Mouse (Mus musculus) ES-E14 (cell line): ENCODE results near the gene Klhl18.

Experiments
- MAFK ChIP-seq: IDR thresholded peaks from 2 replicates; pipeline ENCODE4 v1.6.1; 2014; ENCODE audit warnings: mild to moderate bottlenecking, low read depth, low read length, inconsistent platforms; ENCODE audit not compliant: insufficient read depth
- ZC3H11A ChIP-seq: IDR thresholded peaks from 2 replicates; pipeline ENCODE4 v1.6.1; 2012; ENCODE audit warnings: low read depth, mild to moderate bottlenecking, inconsistent platforms, low read length, borderline replicate concordance
- ZNF384 ChIP-seq: IDR thresholded peaks from 2 replicates; pipeline ENCODE4 v1.6.1; 2012; ENCODE audit warnings: low read depth, low read length, inconsistent platforms

DNA sequence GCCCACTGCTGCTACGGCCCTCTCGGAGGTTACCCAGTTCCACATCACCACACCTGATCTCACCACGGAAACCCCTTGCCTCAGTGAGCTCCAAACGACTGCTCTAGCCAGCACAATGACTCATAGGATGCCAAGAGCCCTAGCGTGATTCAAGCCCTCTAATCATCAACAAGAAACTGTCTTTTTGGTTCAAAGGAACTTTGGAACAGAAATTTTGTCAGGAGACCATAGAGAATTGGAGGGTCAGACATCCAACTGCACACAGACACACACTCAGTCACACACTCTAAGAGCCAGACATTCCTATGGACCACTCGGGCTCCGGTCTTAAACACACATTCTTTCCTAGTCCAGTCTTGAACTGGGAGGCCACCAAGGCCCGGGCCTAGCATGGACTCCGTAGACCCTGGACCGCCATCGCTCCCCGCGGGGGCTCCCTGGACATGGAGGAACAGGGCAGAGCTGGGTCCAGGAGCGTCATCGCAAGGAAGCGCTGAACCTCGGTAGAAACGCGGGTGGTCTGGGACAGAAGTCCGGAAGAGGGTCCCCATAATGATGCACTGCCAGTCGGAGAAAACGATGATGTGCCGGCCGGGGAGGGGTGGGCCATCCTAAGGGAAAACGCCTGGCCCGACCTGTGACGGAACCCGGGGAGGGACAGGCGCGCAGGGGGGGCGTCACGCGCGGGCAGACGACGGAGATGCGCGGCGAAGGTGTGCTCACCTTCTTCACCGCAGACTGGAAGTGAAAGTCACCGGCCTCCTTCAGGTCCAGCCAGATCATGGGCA lies 69.0 kb downstream of the Klhl18 start:
- TF ChIP-seq ZC3H11A = no peak
- TF ChIP-seq ZNF384 = no peak
- no peak for TF ChIP-seq MAFK
